Mouse (Mus musculus) ES-Bruce4 (cell line): ENCODE results near the gene Arsb. TPM values are rescaled to one million over a fixed set of nuclear protein-coding genes. Genes with fewer than 3 reads are reported as not detected.
A peak's percentile ranks its signal among the peaks of the same experiment; 100 is the strongest.

Experiments used
- H3K27ac ChIP-seq: 2 replicates; pipeline ENCODE4 v1.5.1; 2012; ENCODE audit warnings: low read length, inconsistent platforms; ENCODE audit not compliant: insufficient read depth
- H3K27me3 ChIP-seq: 2 replicates; pipeline ENCODE4 v1.6.1; 2012; ENCODE audit warnings: mild to moderate bottlenecking, low read length, inconsistent platforms; ENCODE audit not compliant: control insufficient read depth, poor library complexity, insufficient read depth, severe bottlenecking
- H3K36me3 ChIP-seq: 2 replicates; pipeline ENCODE4 v1.6.1; 2012; ENCODE audit warnings: inconsistent platforms, mild to moderate bottlenecking, low read length, moderate library complexity; ENCODE audit not compliant: control insufficient read depth, poor library complexity, insufficient read depth, severe bottlenecking
- H3K4me1 ChIP-seq: one replicate; pipeline ENCODE4 v1.8.1; 2011; ENCODE audit warnings: low read length; ENCODE audit not compliant: control insufficient read depth, insufficient read depth
- H3K4me3 ChIP-seq: 2 replicates; pipeline ENCODE4 v1.5.1; 2011; ENCODE audit warnings: low read depth, mild to moderate bottlenecking, low read length
- H3K9ac ChIP-seq: 2 replicates; pipeline ENCODE4 v1.6.1; 2012; ENCODE audit warnings: low read depth, mild to moderate bottlenecking, inconsistent platforms; ENCODE audit not compliant: poor library complexity, severe bottlenecking
- H3K9me3 ChIP-seq: replicated peaks from 2 replicates; pipeline ENCODE4 v1.6.1; 2012; ENCODE audit warnings: mild to moderate bottlenecking, low read length, inconsistent platforms; ENCODE audit not compliant: control insufficient read depth, poor library complexity, insufficient read depth, severe bottlenecking
- CTCF ChIP-seq: IDR thresholded peaks from one replicate; pipeline ENCODE4 v1.8.1; 2011; ENCODE audit warnings: low read depth, low read length
- EP300 ChIP-seq: IDR thresholded peaks from 2 replicates; pipeline ENCODE4 v1.6.1; 2011; ENCODE audit warnings: low read depth, low read length; ENCODE audit not compliant: insufficient read depth
- POLR2A ChIP-seq: IDR thresholded peaks from one replicate; pipeline ENCODE4 v1.8.1; 2011; ENCODE audit warnings: low read length; ENCODE audit not compliant: insufficient read depth
- polyA plus RNA-seq: library from polyadenylated mRNA; stranded (reverse); fragments of >200 nt; gene quantifications from 2 replicates; pipeline ENCODE4 v1.2.4, GENCODE M21; 2011; ENCODE audit warnings: low read depth; ENCODE audit not compliant: missing spikeins, insufficient read depth, insufficient read length

The Arsb gene
- polyA plus RNA-seq, 1 experiment: 1.7 TPM

- Histone ChIP-seq H3K9me3 (no peaks in the 10 kb centered on the region), H3K27ac (no peak overlapping the region), H3K4me3 (no peak overlapping the region), H3K36me3 (no peaks in the 10 kb centered on the region), H3K4me1 (no peaks in the 10 kb centered on the region), H3K27me3 (no peaks in the 10 kb centered on the region; the same call in 1 of the 2 replicates), H3K9ac (no peak overlapping the region)
- TF ChIP-seq POLR2A: no peak
- no peak for TF ChIP-seq CTCF
- TF ChIP-seq EP300: no peak
Observed at GRCm38 (mm10) chr13:93853767-93854166, 82.3 kb downstream of the Arsb start.

GRCm38 (mm10) chr13:93854325-93854724 is 82.9 kb downstream of the Arsb start:
- Histone ChIP-seq H3K9me3 (no peaks in the 10 kb centered on the region), H3K9ac (no peak overlapping the region), H3K36me3 (no peaks in the 10 kb centered on the region), H3K4me3 (no peak overlapping the region), H3K27ac (no peak overlapping the region), H3K27me3 (no peaks in the 10 kb centered on the region; the same call in 1 of the 2 replicates), H3K4me1 (no peaks in the 10 kb centered on the region)
- TF ChIP-seq CTCF (no peak), EP300 (no peak), POLR2A (no peak)

- no peaks in the 10 kb centered on the region; the same call in 1 of the 2 replicates for H3K27me3 ChIP-seq
- no peaks in the 10 kb centered on the region for H3K9me3 ChIP-seq
- TF ChIP-seq EP300 (no peak), CTCF (no peak), POLR2A (no peak)
- no peak overlapping the region for H3K9ac ChIP-seq
- H3K27ac ChIP-seq: no peak overlapping the region
- no peak overlapping the region for H3K4me3 ChIP-seq
- no peaks in the 10 kb centered on the region for H3K4me1 ChIP-seq
- no peaks in the 10 kb centered on the region for H3K36me3 ChIP-seq
Observed at GRCm38 (mm10) chr13:93854966-93855562, 83.6 kb downstream of the Arsb start.

- Histone ChIP-seq H3K9me3 (no peaks in the 10 kb centered on the region), H3K27me3 (no peaks in the 10 kb centered on the region; the same call in 1 of the 2 replicates), H3K27ac (no peak overlapping the region), H3K9ac (no peak overlapping the region), H3K4me3 (peak overlapping the region; percentile 5; the same call in 1 of the 2 replicates), H3K4me1 (no peaks in the 10 kb centered on the region), H3K36me3 (no peaks in the 10 kb centered on the region)
- TF ChIP-seq CTCF (peak; percentile 20), EP300 (no peak)
Observed at GRCm38 (mm10) chr13:93855701-93856183, 84.3 kb downstream of the Arsb start.

GRCm38 (mm10) chr13:93861211-93861610 is 89.8 kb downstream of the Arsb start:
- Histone ChIP-seq H3K27me3 (no peaks in the 10 kb centered on the region; the same call in 1 of the 2 replicates), H3K9me3 (no peaks in the 10 kb centered on the region), H3K9ac (no peak overlapping the region), H3K36me3 (no peaks in the 10 kb centered on the region), H3K4me3 (no peak overlapping the region), H3K27ac (no peak overlapping the region), H3K4me1 (no peaks in the 10 kb centered on the region)
- TF ChIP-seq POLR2A (no peak), CTCF (no peak), EP300 (no peak)

- TF ChIP-seq EP300 (no peak), CTCF (no peak)
- H3K4me1 ChIP-seq: no peaks in the 10 kb centered on the region
- no peaks in the 10 kb centered on the region for H3K9me3 ChIP-seq
- no peak overlapping the region for H3K4me3 ChIP-seq
- no peak overlapping the region for H3K9ac ChIP-seq
- H3K27ac ChIP-seq: no peak overlapping the region
- no peaks in the 10 kb centered on the region for H3K36me3 ChIP-seq
- H3K27me3 ChIP-seq: no peaks in the 10 kb centered on the region
Observed at GRCm38 (mm10) chr13:93864066-93864740, 92.8 kb downstream of the Arsb start.
